Mouse (Mus musculus) lung, embryonic 15.5 days (tissue): ENCODE measurements around the gene Hormad1. TPM values are rescaled to one million over a fixed set of nuclear protein-coding genes. Genes with fewer than 3 reads are reported as not detected.
A peak's percentile ranks its signal among the peaks of the same experiment; 100 is the strongest.
"Not testable (repeated sequence)": the region's sequence is repeated elsewhere in the genome, so short reads cannot be mapped to it uniquely, and the experiment has no call there.

Experiments used
- ATAC-seq: fragments of 200-750 bp; cut with Nextera tagmentation; 2 replicates; pipeline ENCODE4 v1.8.0; 2017; ENCODE audit warnings: moderate number of reproducible peaks, borderline replicate concordance; ENCODE audit not compliant: low FRiP score, low TSS enrichment; ENCODE audit errors: extremely low read depth
- H3K27ac ChIP-seq: fragments of 300-500 bp; sonication (generic); 2 replicates; pipeline ENCODE4 v1.5.1; 2015; ENCODE audit warnings: moderate library complexity, mild to moderate bottlenecking, inconsistent platforms
- H3K27me3 ChIP-seq: fragments of 300-500 bp; sonication (generic); 2 replicates; pipeline ENCODE4 v1.6.1; 2015; ENCODE audit warnings: inconsistent platforms
- H3K36me3 ChIP-seq: fragments of 300-500 bp; sonication (generic); 2 replicates; pipeline ENCODE4 v1.6.1; 2015; ENCODE audit warnings: inconsistent platforms
- H3K4me1 ChIP-seq: fragments of 300-500 bp; sonication (generic); 2 replicates; pipeline ENCODE4 v1.6.1; 2015; ENCODE audit warnings: inconsistent platforms
- H3K4me2 ChIP-seq: fragments of 300-500 bp; sonication (generic); 2 replicates; pipeline ENCODE4 v1.6.1; 2015; ENCODE audit warnings: inconsistent platforms, mild to moderate bottlenecking, moderate library complexity
- H3K4me3 ChIP-seq: fragments of 300-500 bp; sonication (generic); 2 replicates; pipeline ENCODE4 v1.5.1; 2015; ENCODE audit warnings: mild to moderate bottlenecking, inconsistent platforms
- H3K9ac ChIP-seq: fragments of 300-500 bp; sonication (generic); 2 replicates; pipeline ENCODE4 v1.6.1; 2015; ENCODE audit warnings: inconsistent platforms
- H3K9me3 ChIP-seq: fragments of 300-500 bp; sonication (generic); 2 replicates; pipeline ENCODE4 v1.6.1; 2016; ENCODE audit warnings: inconsistent platforms
- WGBS: fragments of 180-500 bp; shearing (Covaris S2); methylation state at CpG from one replicate; pipeline ENCODE4 v1.1.7; 2015; 5-methylcytosine and 5-hydroxymethylcytosine counted together
- polyA plus RNA-seq: library from polyadenylated mRNA; unstranded; fragments of >200 nt; fragmentation: Nextera tagmentation; extraction: Ambion mirVana; gene quantifications from 2 replicates; pipeline ENCODE4 v1.2.1, GENCODE M21; 2015

The Hormad1 gene
- polyA plus RNA-seq, 1 experiment from 2014 or later: 0.10 TPM

DNA sequence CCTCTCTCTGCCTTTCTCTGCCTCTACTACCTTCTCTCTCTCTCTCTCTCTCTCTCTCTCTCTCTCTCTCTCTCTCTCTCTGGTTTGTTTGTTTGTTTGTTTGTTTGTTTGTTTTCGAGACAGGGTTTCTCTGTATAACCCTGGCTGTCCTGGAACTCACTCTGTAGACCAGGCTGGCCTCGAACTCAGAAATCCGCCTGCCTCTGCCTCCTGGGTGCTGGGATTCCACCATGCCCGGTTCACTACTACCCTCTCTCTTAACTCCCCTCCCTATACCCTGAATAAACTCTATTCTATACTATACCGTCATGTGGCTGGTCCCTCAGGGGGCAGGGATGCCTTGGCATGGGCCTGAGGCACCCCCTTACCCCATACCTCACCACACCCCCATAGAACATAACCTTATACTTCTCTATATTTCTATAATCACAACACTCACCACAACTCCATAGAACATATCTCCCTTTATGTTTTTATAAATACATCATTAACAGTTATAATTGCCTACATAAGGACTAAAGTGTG is 64.6 kb downstream of the Hormad1 start:
- peak overlapping the region; percentile 93 for H3K27ac ChIP-seq
- peak overlapping the region; percentile 62 for H3K4me3 ChIP-seq
- H3K27me3 ChIP-seq, ATAC-seq, H3K9me3 ChIP-seq, H3K4me1 ChIP-seq: not testable (repeated sequence)
- H3K9ac ChIP-seq: peak overlapping the region; percentile 51
- H3K4me2 ChIP-seq: peak overlapping the region; percentile 61
- peaks cover 39% of the 10 kb centered on the region for H3K36me3 ChIP-seq
- 65% methylated on average over 5 of the region's 5 CpGs for WGBS

DNA sequence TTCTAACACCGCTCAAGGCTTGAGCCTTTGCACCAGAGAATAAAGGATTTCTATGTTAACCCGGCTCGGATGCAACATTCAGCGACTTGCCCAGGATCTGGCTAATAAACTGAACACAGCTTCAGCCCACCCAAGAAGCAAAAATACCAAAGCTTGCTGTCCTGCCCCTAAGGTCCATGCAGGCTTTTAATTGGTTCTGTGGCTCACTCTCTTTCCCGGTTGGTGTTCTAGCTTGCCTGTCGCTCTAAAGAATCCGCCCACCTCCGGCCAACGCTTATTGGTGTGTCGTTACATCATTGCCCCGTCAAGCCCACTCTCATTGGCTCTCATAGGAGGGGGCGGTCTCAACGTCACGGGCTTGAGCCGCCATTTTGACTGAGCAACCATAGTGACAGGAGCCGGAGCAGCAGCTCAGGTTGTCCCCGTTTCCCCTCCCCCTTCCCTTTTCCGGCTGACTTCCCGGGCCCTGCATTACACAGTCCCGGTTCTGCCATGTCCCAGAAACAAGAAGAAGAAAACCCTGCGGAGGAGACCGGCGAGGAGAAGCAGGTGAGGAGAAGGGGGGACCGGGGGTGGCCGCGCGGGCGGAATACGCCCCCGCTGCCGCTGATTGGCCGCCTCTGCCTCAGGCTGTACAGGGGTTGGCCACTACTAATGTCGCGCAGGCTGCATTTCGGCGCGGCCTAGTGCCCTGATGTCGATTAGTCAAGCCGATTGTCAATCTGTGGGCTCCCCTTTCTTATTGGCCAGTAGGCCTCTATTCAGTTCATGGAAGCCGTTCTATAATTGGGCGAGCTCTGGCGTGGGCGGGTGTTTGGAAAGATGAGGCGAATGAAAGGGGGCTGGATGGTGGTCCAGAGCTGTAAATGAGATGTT is 65.4 kb downstream of the Hormad1 start, which contains the start of gene Ensa:
Ensa (plus strand) TSS at position 366 of the 876 bp plus-strand sequence.
- H3K27me3 ChIP-seq: no peaks in the 10 kb centered on the region
- no peaks in the 10 kb centered on the region for H3K9me3 ChIP-seq
- peaks cover 40% of the 10 kb centered on the region for H3K36me3 ChIP-seq
- H3K4me3 ChIP-seq: peak within 1 kb of the TSS; percentile 62
- peak within 1 kb of the TSS; percentile 70 for H3K4me2 ChIP-seq
- H3K4me1 ChIP-seq: peaks cover 8% of the 10 kb centered on the region
- ATAC-seq: peak; percentile 99
- peak within 1 kb of the TSS; percentile 52 for H3K9ac ChIP-seq
- under 1% methylated on average over 44 of the region's 44 CpGs for WGBS
- peak within 1 kb of the TSS; percentile 93 for H3K27ac ChIP-seq

DNA sequence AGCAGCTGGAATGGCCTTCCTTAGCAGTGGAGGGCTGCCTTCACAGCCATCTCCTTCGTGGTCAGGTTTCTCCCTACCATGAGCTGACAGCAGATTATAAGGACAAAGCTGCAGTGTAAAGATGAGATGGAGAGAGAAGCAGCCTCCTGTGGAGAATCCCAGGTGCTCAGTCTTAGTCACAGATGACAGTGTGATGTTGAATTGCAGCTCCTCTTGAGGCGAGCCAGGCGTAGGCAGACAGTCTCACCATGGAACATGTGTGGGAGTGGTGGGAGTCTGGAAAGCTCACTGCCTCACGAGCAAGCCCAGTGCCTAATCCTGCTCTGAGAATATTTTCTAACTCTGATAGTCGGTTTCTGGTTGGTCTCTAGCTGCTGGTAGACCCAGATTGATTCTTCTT is 68.3 kb downstream of the Hormad1 start:
- no peak overlapping the region for H3K9ac ChIP-seq
- no peak overlapping the region for H3K27ac ChIP-seq
- no peak for ATAC-seq
- peaks cover 56% of the 10 kb centered on the region for H3K36me3 ChIP-seq
- H3K27me3 ChIP-seq: no peaks in the 10 kb centered on the region
- no peaks in the 10 kb centered on the region for H3K9me3 ChIP-seq
- no peak overlapping the region for H3K4me3 ChIP-seq
- WGBS: 83% methylated on average over 5 of the region's 5 CpGs
- H3K4me2 ChIP-seq: no peak overlapping the region
- H3K4me1 ChIP-seq: peaks cover 8% of the 10 kb centered on the region

DNA sequence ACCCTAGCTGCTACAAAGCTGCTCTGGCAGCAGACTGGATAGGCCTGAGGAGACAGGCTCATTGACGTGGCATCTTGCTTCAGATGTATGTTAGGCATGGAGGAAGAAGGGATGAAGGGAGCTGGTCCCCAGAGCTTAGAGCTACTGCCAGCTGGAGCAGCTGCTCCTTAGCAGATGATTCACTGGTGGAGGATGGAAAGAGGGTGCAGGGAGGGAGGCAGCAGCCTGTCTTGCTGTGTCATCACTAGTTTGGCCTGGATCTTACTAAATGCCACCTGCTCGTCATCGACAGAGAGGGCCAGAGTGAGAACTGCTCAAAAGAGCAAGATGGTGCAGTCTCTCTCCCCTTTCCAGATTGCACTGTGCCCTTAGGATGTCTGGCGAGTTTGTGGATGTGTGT is 70.3 kb downstream of the Hormad1 start:
- WGBS: 73% methylated on average over 4 of the region's 4 CpGs
- no peak for ATAC-seq
- no peaks in the 10 kb centered on the region for H3K9me3 ChIP-seq
- H3K9ac ChIP-seq: no peak overlapping the region
- no peak overlapping the region for H3K4me3 ChIP-seq
- H3K27me3 ChIP-seq: no peaks in the 10 kb centered on the region
- H3K4me1 ChIP-seq: peaks cover 8% of the 10 kb centered on the region
- H3K4me2 ChIP-seq: no peak overlapping the region
- H3K36me3 ChIP-seq: peaks cover 68% of the 10 kb centered on the region
- H3K27ac ChIP-seq: no peak overlapping the region

DNA sequence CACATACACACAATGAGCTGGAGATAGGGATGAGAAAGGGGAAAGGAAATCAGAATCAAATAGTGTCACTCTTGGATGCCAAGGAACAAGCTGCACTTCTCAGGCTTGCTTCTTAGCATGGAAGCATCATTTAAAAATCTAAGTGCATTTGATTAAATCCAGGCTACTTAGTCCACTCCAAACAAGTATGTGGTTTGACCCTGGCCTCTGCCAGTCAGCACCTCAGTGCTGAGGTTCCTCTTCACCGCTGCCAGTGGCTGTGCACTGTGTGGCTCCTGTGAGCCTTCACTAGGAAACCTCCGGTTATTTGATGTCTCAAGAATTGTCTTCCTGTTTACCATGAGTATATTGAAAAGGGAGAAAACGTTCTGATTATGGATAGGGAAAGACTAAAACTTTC is 71.4 kb downstream of the Hormad1 start:
- H3K9me3 ChIP-seq: no peaks in the 10 kb centered on the region
- no peak overlapping the region for H3K4me3 ChIP-seq
- 73% methylated on average over 3 of the region's 3 CpGs for WGBS
- ATAC-seq: no peak
- peaks cover 5% of the 10 kb centered on the region for H3K4me1 ChIP-seq
- H3K36me3 ChIP-seq: peaks cover 79% of the 10 kb centered on the region
- H3K27ac ChIP-seq: no peak overlapping the region
- H3K9ac ChIP-seq: no peak overlapping the region
- no peak overlapping the region for H3K4me2 ChIP-seq
- no peaks in the 10 kb centered on the region for H3K27me3 ChIP-seq

DNA sequence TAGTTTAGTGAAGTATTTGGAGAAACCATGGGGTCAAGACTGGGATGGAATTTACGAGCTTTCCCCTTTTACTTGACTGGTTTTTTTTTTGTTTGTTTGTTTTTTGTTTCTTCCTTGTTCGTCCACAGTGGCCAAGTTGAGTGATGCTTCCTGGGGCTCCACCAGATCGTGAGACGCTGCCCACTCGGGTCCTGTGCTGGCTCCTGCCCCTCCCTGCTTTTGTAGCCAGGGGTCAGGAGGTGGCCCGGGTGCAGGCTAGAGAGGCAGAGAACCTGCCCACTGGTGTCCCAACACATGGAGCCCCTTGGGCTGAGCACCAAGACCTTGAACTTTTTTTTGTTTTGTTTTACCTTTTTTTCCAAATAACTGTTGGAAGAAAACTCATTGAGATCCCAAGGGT is 71.8 kb downstream of the Hormad1 start:
- H3K4me3 ChIP-seq: no peak overlapping the region
- no peak overlapping the region for H3K27ac ChIP-seq
- H3K36me3 ChIP-seq: peaks cover 79% of the 10 kb centered on the region
- H3K4me1 ChIP-seq: peaks cover under 1% of the 10 kb centered on the region
- H3K4me2 ChIP-seq: no peak overlapping the region
- no peaks in the 10 kb centered on the region for H3K27me3 ChIP-seq
- no peaks in the 10 kb centered on the region for H3K9me3 ChIP-seq
- no peak for ATAC-seq
- WGBS: 60% methylated on average over 6 of the region's 6 CpGs
- H3K9ac ChIP-seq: no peak overlapping the region

DNA sequence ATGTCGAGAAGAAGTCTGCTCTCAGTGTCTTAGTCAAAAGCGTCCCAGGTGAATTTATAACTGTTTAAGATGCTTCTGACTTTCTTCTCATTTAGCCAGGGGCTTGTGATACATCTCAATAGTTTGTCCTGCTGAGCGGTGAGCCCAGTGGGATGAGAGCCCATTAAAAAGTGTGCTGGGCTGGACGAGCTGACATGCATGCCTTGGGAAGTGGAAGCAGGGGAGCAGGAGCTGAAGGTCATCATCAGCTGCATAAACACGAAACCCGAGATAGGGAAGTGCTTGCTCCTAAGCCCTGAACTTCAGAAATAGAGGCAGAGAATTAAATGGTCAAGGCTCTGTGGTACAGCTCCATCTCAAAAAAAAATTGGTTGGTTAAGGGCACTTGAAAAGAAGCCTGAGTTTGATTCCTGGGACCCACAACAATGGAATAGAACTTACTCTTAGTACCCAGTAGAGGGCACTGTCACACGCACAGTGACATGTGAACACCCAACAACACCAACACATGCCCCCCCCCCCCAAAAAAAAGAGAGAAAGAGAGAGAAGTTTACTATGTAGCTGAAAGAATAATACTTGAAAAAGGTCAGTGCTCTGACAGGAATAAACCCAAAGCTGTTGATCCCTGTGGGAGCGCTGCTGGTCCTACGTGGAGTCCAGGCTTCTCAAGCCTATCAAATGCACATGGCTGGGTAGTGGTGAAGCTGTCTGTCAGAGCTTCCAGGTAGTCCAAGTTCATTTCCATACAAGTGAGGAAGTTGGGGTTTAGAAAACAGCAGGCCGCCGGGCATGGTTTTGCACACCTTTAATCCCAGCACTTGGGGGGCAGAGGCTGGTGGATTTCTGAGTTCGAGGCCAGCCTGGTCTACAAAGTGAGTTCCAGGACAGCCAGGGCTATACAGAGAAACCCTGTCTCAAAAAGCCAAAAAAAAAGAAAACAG is 73.4 kb downstream of the Hormad1 start:
- Histone ChIP-seq H3K36me3 (peaks cover 78% of the 10 kb centered on the region), H3K27ac (no peak overlapping the region), H3K4me1 (no peaks in the 10 kb centered on the region), H3K4me3 (no peak overlapping the region), H3K9me3 (no peaks in the 10 kb centered on the region), H3K9ac (no peak overlapping the region), H3K27me3 (no peaks in the 10 kb centered on the region), H3K4me2 (no peak overlapping the region)
- ATAC-seq: no peak
- whole genome bisulfite sequencing: 67% methylated on average over 12 of the region's 12 CpGs

DNA sequence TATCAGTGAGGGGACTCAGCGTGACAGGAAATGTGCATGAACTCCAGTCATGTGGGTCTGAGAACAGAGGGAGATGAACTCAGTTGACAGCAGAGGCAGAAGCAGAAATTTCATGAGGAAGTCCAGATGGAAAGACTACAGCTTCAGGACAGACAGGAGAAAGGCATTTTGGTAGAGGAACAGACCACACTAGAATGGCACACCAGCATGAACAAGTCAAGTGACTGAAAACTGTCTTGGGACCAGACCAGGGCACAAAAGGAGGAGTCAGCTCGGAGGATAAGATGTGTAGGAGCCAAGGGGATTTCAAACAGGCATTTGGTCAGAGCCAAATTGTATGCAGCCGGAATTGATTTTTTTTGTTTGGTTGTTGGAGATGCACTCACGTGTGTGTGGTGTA is 76.2 kb downstream of the Hormad1 start:
- H3K36me3 ChIP-seq: peaks cover 60% of the 10 kb centered on the region
- no peak overlapping the region for H3K4me3 ChIP-seq
- no peaks in the 10 kb centered on the region for H3K4me1 ChIP-seq
- H3K9ac ChIP-seq: no peak overlapping the region
- ATAC-seq: no peak
- no peak overlapping the region for H3K4me2 ChIP-seq
- H3K27me3 ChIP-seq: no peaks in the 10 kb centered on the region
- no peak overlapping the region for H3K27ac ChIP-seq
- 66% methylated on average over 4 of the region's 4 CpGs for WGBS
- no peaks in the 10 kb centered on the region for H3K9me3 ChIP-seq

DNA sequence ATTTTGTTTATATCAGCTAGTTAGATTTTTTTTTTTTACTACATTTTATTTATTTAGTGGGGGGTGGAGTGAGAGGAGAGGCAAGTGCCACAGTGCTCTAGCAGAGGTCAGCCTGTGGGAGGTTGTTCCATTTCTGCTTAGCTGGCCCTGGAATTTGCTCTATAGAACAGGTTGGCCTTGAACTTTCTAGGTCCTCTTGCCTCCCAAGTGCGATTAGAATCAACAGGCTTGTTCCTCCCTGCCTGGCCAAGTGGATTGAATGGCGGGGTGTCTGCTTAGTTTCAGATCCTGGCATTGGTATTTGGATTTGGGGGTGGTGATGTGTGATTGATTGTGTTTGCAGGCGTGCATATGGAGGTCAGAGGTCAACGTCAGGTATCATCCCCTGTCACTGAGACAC is 76.6 kb downstream of the Hormad1 start:
- no peak overlapping the region for H3K4me2 ChIP-seq
- no peak overlapping the region for H3K4me3 ChIP-seq
- no peaks in the 10 kb centered on the region for H3K4me1 ChIP-seq
- no peaks in the 10 kb centered on the region for H3K27me3 ChIP-seq
- H3K27ac ChIP-seq: no peak overlapping the region
- no peaks in the 10 kb centered on the region for H3K9me3 ChIP-seq
- no peak overlapping the region for H3K9ac ChIP-seq
- ATAC-seq: no peak
- peaks cover 56% of the 10 kb centered on the region for H3K36me3 ChIP-seq
- WGBS: 55% methylated on average over 4 of the region's 4 CpGs
